Mouse (Mus musculus) cerebellum, postnatal 10 days (tissue): ENCODE results near the gene Eif1b.
"Not testable (repeated sequence)": the region's sequence is repeated elsewhere in the genome, so short reads cannot be mapped to it uniquely, and the experiment has no call there.

Experiments used
- DNase-seq, 2 experiments: peaks; one replicate each; pipeline ENCODE4 v3.0.0; 2021; ENCODE audit warnings: mixed read lengths in 2 of 2

Gene Eif1b

GRCm38 (mm10) chr9:120527270-120527669 is 35.2 kb downstream of the Eif1b start:
- no peak for DNase-seq

GRCm38 (mm10) chr9:120527919-120528318 is 35.9 kb downstream of the Eif1b start:
- no peak for DNase-seq

- DNase-seq = no peak
Measured at GRCm38 (mm10) chr9:120528815-120529510, 36.9 kb downstream of the Eif1b start.

- DNase-seq = no peak
Measured at GRCm38 (mm10) chr9:120530471-120530870, 38.4 kb downstream of the Eif1b start.

GRCm38 (mm10) chr9:120532062-120532461 is 40.0 kb downstream of the Eif1b start:
- DNase-seq = no peak

- no peak for DNase-seq
Measured at GRCm38 (mm10) chr9:120532691-120533090, 40.7 kb downstream of the Eif1b start.

- not testable (repeated sequence) for DNase-seq
Measured at GRCm38 (mm10) chr9:120533446-120533950, 41.5 kb downstream of the Eif1b start.

GRCm38 (mm10) chr9:120539662-120540251 is 47.7 kb downstream of the Eif1b start, which contains the start of gene Entpd3:
Gene Entpd3, plus strand, starts transcription at chr9:120539818.
- peak in 1 of 2 experiments; percentile 22 for DNase-seq

GRCm38 (mm10) chr9:120541411-120541810 is 49.4 kb downstream of the Eif1b start:
- DNase-seq = no peak

GRCm38 (mm10) chr9:120542241-120542640 is 50.2 kb downstream of the Eif1b start:
- no peak for DNase-seq
